Mouse (Mus musculus) thymus, postnatal 25 days (tissue): Measurements from ENCODE around the gene Engase.
A peak's percentile ranks its signal among the peaks of the same experiment; 100 is the strongest.

Experiments
- DNase-seq: peaks from one replicate; pipeline ENCODE4 v3.0.0; 2022

Gene Engase

GRCm38 (mm10) chr11:118476396-118477373 lies at the start of gene Engase:
Gene Engase, plus strand, starts transcription at chr11:118476829.
- peak; percentile 95 for DNase-seq

- no peak for DNase-seq
Observed at GRCm38 (mm10) chr11:118427266-118427779, 49.3 kb upstream of the Engase start.

GRCm38 (mm10) chr11:118427986-118428385 lies 48.6 kb upstream of the Engase start, which contains the start of gene C1qtnf1:
Gene C1qtnf1, plus strand, starts transcription at chr11:118428203.
- DNase-seq = peak; percentile 50

- peak; percentile 21 for DNase-seq
Observed at GRCm38 (mm10) chr11:118428460-118428868, 48.2 kb upstream of the Engase start.

- DNase-seq = no peak
Observed at GRCm38 (mm10) chr11:118428944-118429709, 47.5 kb upstream of the Engase start.

- no peak for DNase-seq
Observed at GRCm38 (mm10) chr11:118430291-118430885, 46.2 kb upstream of the Engase start.

GRCm38 (mm10) chr11:118431100-118431948 lies 45.3 kb upstream of the Engase start:
- no peak for DNase-seq

- no peak for DNase-seq
Observed at GRCm38 (mm10) chr11:118433398-118433868, 43.2 kb upstream of the Engase start.

GRCm38 (mm10) chr11:118434093-118434492 lies 42.5 kb upstream of the Engase start:
- DNase-seq = no peak

- no peak for DNase-seq
Observed at GRCm38 (mm10) chr11:118436471-118436935, 40.1 kb upstream of the Engase start.

GRCm38 (mm10) chr11:118438665-118439414 lies 37.8 kb upstream of the Engase start:
- DNase-seq = no peak

- DNase-seq = no peak
Observed at GRCm38 (mm10) chr11:118442691-118443090, 33.9 kb upstream of the Engase start.

- peak; percentile 73 for DNase-seq
Observed at GRCm38 (mm10) chr11:118443201-118443970, 33.2 kb upstream of the Engase start.

- DNase-seq = peak; percentile 75
Observed at GRCm38 (mm10) chr11:118445843-118446242, 30.8 kb upstream of the Engase start.

GRCm38 (mm10) chr11:118447346-118447745 lies 29.3 kb upstream of the Engase start:
- no peak for DNase-seq

- DNase-seq = no peak
Observed at GRCm38 (mm10) chr11:118448385-118448784, 28.2 kb upstream of the Engase start.

GRCm38 (mm10) chr11:118451211-118451610 lies 25.4 kb upstream of the Engase start:
- DNase-seq = no peak

- DNase-seq = no peak
Observed at GRCm38 (mm10) chr11:118452955-118453354, 23.7 kb upstream of the Engase start.

GRCm38 (mm10) chr11:118453886-118454671 lies 22.6 kb upstream of the Engase start:
- DNase-seq = no peak
